Mouse (Mus musculus): ENCODE results near the gene Rcn2.

Rcn2 gene

GRCm38 (mm10) chr9:56090546-56091225 is 49.0 kb downstream of the Rcn2 start:
- in situ Hi-C loops (cut with MboI; ENCODE audit: unreplicated experiment in 2 of 2) = loop anchor here in 1 of 2 experiments (25.0 kb wide), 1 partner anchor 322 kb away; the partner anchor contains the start of genes Hmg20a and Peak1

GRCm38 (mm10) chr9:56092102-56092501 is 50.5 kb downstream of the Rcn2 start:
- in situ Hi-C loops (cut with MboI; ENCODE audit: unreplicated experiment in 2 of 2) = loop anchor here in 1 of 2 experiments (25.0 kb wide), 1 partner anchor 320 kb away; the partner anchor contains the start of genes Hmg20a and Peak1

- in situ Hi-C loops (cut with MboI; ENCODE audit: unreplicated experiment in 2 of 2) = loop anchor here in 1 of 2 experiments (25.0 kb wide), 1 partner anchor 315 kb away; the partner anchor contains the start of genes Hmg20a and Peak1
Observed at GRCm38 (mm10) chr9:56097584-56098298, 56.1 kb downstream of the Rcn2 start.

DNA sequence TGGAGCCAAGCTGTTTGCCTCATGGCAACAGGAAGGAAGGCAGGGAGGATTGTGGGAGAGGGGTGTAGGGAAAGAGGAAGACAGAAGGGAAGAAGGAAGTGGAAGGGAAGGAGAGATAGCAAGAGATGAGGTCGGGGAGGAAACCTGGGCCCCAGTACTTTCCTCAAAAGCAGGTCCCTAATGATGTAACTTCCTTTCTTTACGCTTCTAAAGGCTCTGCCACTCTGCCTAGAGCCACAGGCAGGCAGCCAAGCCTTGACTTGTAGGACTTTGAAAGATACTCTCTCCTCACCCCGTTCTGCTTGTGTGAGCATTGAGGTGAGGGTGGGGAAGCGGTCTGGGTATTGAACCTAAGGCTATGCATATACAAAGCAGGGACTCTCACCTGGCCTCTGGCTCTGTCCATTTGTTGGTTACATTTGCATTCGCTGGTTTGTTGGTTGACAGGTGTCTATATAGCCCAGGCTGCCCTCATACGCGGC is 58.4 kb downstream of the Rcn2 start:
- in situ Hi-C loops (cut with MboI; ENCODE audit: unreplicated experiment in 2 of 2) = loop anchor here in 1 of 2 experiments (25.0 kb wide), 1 partner anchor 163 kb away; the partner anchor contains the start of gene Scaper

DNA sequence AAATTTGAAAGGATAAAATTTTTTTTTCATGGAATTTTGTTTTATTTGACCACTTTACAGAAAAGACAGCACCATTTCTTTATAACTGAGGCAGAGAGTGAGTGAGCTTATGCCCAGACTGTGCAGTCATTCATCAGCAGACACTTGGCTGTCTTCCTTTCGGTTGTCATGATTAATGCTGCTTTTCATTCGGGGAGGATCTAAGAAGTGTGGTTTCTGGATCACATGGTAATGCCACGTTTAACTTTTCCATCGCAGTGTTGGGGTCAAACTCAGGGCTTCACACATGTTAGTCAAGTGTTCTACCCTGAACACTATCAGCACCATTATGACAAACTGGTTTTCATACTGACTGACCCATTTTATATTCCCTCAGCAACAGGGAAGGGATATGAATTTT is 59.4 kb downstream of the Rcn2 start:
- in situ Hi-C loops (cut with MboI; ENCODE audit: unreplicated experiment in 2 of 2) = loop anchor here in 1 of 2 experiments (25.0 kb wide), 1 partner anchor 164 kb away; the partner anchor contains the start of gene Scaper

DNA sequence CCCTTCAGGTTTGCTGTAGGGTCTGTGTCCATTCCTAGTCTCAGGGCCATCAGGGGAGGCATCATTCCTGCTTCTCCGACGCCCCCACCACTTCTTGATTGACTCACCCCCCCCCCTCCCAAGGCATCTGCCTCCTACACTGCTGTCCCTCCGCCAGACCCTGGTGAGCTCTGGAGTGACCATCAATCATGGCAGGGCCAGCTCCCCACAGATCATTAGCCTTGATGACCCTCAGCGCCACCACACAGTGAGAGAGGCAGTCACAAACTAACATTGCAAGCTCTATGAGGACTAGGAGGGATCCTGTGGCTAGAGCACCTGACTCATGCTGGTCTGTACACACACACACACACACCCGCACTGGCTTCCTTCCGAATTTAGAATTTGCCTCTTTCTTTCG is 63.3 kb downstream of the Rcn2 start:
- in situ Hi-C loops (cut with MboI; ENCODE audit: unreplicated experiment in 2 of 2) = loop anchor here in 1 of 2 experiments (25.0 kb wide), 1 partner anchor 168 kb away; the partner anchor contains the start of gene Scaper

DNA sequence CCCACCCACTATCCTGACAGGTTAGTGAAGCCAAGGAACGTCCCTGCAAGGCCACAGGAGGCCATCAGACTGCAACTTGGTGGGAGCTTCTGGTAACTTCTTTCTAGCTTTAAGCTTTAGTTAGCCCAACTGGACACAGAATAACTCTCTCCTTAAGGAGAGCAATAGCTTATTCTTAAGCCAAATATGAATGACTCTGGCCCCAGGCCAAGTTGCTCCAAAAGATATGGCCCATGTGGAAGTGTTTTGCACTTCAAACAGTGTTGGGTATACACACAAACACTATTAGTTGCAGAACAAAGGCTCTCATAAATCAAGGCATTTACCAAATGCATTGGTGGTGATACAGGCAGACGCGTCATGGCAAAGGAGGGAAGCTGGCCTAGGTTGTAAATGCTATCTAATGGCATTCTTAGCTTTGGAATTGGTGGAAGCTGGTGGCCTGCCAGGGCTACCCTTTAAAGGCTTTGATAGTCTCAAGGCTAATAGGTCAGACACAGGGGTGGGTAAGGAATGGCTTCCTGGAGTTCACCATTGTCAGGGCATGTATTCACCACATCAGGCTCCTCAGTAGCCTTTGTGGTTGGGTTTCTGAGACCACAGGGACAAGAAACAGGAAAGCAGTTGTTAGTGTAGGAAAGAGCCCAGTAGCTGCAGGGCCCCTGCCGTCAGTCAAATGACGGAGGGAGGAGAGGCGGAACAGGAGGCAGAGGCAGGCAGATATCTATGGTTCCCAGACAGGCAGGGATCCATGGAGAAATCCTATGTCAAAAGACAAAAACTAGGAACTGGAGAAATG is 64.8 kb downstream of the Rcn2 start:
- in situ Hi-C loops (cut with MboI; ENCODE audit: unreplicated experiment in 2 of 2) = loop anchor here in 1 of 2 experiments (25.0 kb wide), 1 partner anchor 169 kb away; the partner anchor contains the start of gene Scaper

- in situ Hi-C loops (cut with MboI; ENCODE audit: unreplicated experiment in 2 of 2) = loop anchor here in 1 of 2 experiments (25.0 kb wide), 1 partner anchor 170 kb away; the partner anchor contains the start of gene Scaper
Observed at GRCm38 (mm10) chr9:56107527-56107926, 65.9 kb downstream of the Rcn2 start.

- in situ Hi-C loops (cut with MboI; ENCODE audit: unreplicated experiment in 2 of 2) = loop anchor here in 1 of 2 experiments (25.0 kb wide), 1 partner anchor 171 kb away; the partner anchor contains the start of gene Scaper
Observed at GRCm38 (mm10) chr9:56108174-56108573, 66.5 kb downstream of the Rcn2 start.
